Mouse (Mus musculus) right cerebral cortex, adult 2 months (tissue): Measurements from ENCODE around the gene Otub1.

ENCODE experiments used
- DNase-seq, 2 experiments: peaks; one replicate each; pipeline ENCODE4 v3.0.0; 2021 to 2022; ENCODE audit warnings: low spot score in 2 of 2

Otub1 gene

GRCm38 (mm10) chr19:7148541-7149085, 57.5 kb downstream of the Otub1 start:
- no peak for DNase-seq
